Mouse (Mus musculus) testis, adult 2 months (tissue): ENCODE data around the gene Tnpo1.

ENCODE experiments used
- CTCF ChIP-seq: fragments of 200-500 bp; IDR thresholded peaks from 2 replicates; pipeline ENCODE4 v1.5.1; 2012; ENCODE audit warnings: low read depth, mild to moderate bottlenecking, inconsistent platforms, low read length, moderate library complexity; ENCODE audit not compliant: control insufficient read depth, insufficient read depth, insufficient replicate concordance
- POLR2A ChIP-seq: fragments of 200-500 bp; IDR thresholded peaks from 2 replicates; pipeline ENCODE4 v1.6.1; 2012; ENCODE audit warnings: low read depth, mild to moderate bottlenecking, inconsistent platforms, low read length, moderate library complexity; ENCODE audit not compliant: control insufficient read depth

GRCm38 (mm10) chr13:98946434-98946833 lies 20.2 kb upstream of the Tnpo1 start:
- TF ChIP-seq CTCF (no peak), POLR2A (no peak)
